Mouse (Mus musculus): ENCODE results near the gene Mroh2a.

GRCm38 (mm10) chr1:88283376-88284227 lies 56.8 kb downstream of the Mroh2a start:
- no peak for TF ChIP-seq CTCF (IDR thresholded peaks at IDR 0.05; ENCODE audit: insufficient read depth, low read depth, low read length)
- no peak for TF ChIP-seq POLR2A (IDR thresholded peaks at IDR 0.05; ENCODE audit: insufficient read depth, low read depth, low read length)

Data from olfactory bulb, adult 2 months (tissue).